Mouse (Mus musculus) limb, embryonic 14.5 days (tissue): ENCODE results near the gene Gm49711. TPM values are rescaled to one million over a fixed set of nuclear protein-coding genes. Genes with fewer than 3 reads are reported as not detected.

Experiments used
- ATAC-seq: fragments of 200-750 bp; cut with Nextera tagmentation; 2 replicates; pipeline ENCODE4 v1.8.0; 2017; ENCODE audit warnings: low read depth, moderate number of reproducible peaks, moderate TSS enrichment; ENCODE audit not compliant: low FRiP score
- DNase-seq: peaks from one replicate; pipeline ENCODE4 v3.0.0-alpha.2; 2015; ENCODE audit warnings: low spot score
- H3K27ac ChIP-seq: fragments of 300-500 bp; sonication (generic); replicated peaks from 2 replicates; pipeline ENCODE4 v1.5.1; 2014; ENCODE audit warnings: low read depth, mild to moderate bottlenecking, low read length, moderate library complexity, mixed read lengths
- H3K27me3 ChIP-seq: fragments of 300-500 bp; sonication (generic); 2 replicates; pipeline ENCODE4 v1.6.1; 2014; ENCODE audit warnings: low read length, mixed read lengths; ENCODE audit not compliant: control insufficient read depth, insufficient read depth
- H3K36me3 ChIP-seq: fragments of 300-500 bp; sonication (generic); 2 replicates; pipeline ENCODE4 v1.6.1; 2014; ENCODE audit warnings: mild to moderate bottlenecking, low read length, moderate library complexity, mixed read lengths; ENCODE audit not compliant: control insufficient read depth, insufficient read depth
- H3K4me1 ChIP-seq: fragments of 300-500 bp; sonication (generic); 2 replicates; pipeline ENCODE4 v1.6.1; 2014; ENCODE audit warnings: antibody characterized with exemption, low read length, mixed read lengths; ENCODE audit not compliant: control insufficient read depth, insufficient read depth
- H3K4me2 ChIP-seq: fragments of 300-500 bp; sonication (generic); replicated peaks from 2 replicates; pipeline ENCODE4 v1.6.1; 2014; ENCODE audit warnings: low read depth, mild to moderate bottlenecking, low read length, moderate library complexity; ENCODE audit not compliant: severe bottlenecking
- H3K4me3 ChIP-seq: fragments of 300-500 bp; sonication (generic); replicated peaks from 2 replicates; pipeline ENCODE4 v1.5.1; 2014; ENCODE audit warnings: low read length
- H3K9ac ChIP-seq: fragments of 300-500 bp; sonication (generic); 2 replicates; pipeline ENCODE4 v1.6.1; 2014; ENCODE audit warnings: mild to moderate bottlenecking, low read depth, low read length, moderate library complexity; ENCODE audit not compliant: severe bottlenecking
- H3K9me3 ChIP-seq: fragments of 300-500 bp; sonication (generic); 2 replicates; pipeline ENCODE4 v1.6.1; 2016; ENCODE audit warnings: low read length; ENCODE audit not compliant: control insufficient read depth
- POLR2A ChIP-seq: fragments of 200-500 bp; IDR thresholded peaks from 2 replicates; pipeline ENCODE4 v1.8.0; 2012; ENCODE audit warnings: inconsistent platforms, mild to moderate bottlenecking, moderate library complexity, borderline replicate concordance; ENCODE audit not compliant: insufficient read depth, insufficient read length; ENCODE audit errors: extremely low read depth
- WGBS: fragments of 180-500 bp; shearing (Covaris S2); extraction: QIAGEN DNeasy Blood & Tissue Kit; methylation state at CpG from one replicate; pipeline ENCODE4 v1.1.7; 2014; 5-methylcytosine and 5-hydroxymethylcytosine counted together
- polyA plus RNA-seq, 2 experiments: library from polyadenylated mRNA; depleted of rRNA in 1 of 2; stranded (reverse) in 1 of 2; unstranded in 1 of 2; fragments of >200 nt; fragmentation: Nextera tagmentation in 1 of 2; extraction: Ambion mirVana in 1 of 2; gene quantifications; 2 replicates each; pipeline versions ENCODE4 v1.2.1 to v1.2.3; 2012 to 2014

Gm49711 gene
- polyA plus RNA-seq, 2 experiments, result 0.24 TPM; not detected in 1

DNA sequence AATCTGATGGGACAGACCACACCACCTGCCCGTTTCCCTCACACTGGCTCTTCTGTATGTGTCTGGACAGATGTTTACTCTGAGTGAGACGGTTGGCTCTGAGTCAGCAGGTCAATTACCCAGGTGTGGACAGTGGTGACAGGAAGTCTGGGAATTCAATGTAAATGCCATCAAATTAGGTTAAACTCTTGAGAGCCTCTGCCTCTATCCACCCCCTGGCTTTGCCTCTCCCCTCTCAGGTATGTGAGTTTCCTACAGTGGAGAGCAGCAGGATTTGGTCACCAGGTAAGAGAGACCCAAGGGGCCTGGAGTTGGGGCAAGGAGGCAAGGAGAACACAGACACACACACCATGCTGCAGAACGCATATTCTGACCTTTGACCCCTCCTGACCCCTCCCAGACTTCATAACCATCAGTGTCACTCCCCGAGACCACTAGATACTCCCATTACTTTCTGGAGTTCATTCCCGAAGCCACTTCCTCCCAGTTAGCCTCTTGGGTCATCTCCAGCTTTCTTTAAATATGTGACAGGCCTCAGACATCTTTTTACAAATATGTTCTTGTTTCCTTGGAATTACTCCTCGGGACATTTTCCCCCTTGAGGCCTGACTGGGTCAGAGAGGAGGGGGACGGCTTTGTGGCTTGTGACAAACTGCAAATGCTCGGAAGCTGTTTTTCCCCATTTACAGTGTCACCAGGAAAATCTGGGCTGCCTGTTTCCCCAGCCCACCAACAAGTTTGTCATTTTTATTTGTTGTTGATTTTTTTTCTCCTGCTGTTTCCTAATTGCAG, 157.7 kb downstream of the Gm49711 start:
- 30% methylated on average over 8 of the region's 8 CpGs for WGBS
- Histone ChIP-seq H3K4me1 (peaks cover 10% of the 10 kb centered on the region), H3K4me3 (no peak overlapping the region), H3K27ac (no peak overlapping the region), H3K9me3 (no peaks in the 10 kb centered on the region), H3K27me3 (no peaks in the 10 kb centered on the region), H3K36me3 (no peaks in the 10 kb centered on the region), H3K4me2 (no peak overlapping the region), H3K9ac (no peak overlapping the region)
- ATAC-seq (no peak), DNase-seq (no peak)
- no peak for TF ChIP-seq POLR2A

DNA sequence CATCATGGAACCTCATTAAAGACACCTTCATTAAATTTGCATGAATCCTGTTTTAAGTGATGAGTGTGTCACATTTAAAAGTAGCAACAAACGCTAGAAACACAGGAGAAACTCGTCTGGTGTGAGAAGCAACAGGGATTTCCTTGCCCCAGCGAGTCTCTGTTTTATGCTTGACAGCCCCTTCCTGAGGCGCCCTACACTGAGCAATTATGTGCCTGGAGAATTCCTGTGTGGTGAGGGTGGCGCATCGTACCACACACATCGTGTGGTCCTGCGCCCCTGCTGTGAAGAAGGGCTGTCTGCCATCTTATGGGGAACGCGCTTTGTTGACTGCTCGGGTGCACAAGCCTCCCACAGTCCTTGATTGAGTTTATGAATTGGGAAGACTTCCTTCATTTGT, 162.6 kb downstream of the Gm49711 start:
- no peak overlapping the region for H3K27ac ChIP-seq
- 90% methylated on average over 11 of the region's 11 CpGs for WGBS
- DNase-seq (no peak), ATAC-seq (no peak)
- no peaks in the 10 kb centered on the region for H3K4me1 ChIP-seq
- no peak overlapping the region for H3K4me2 ChIP-seq
- no peak for TF ChIP-seq POLR2A
- H3K9ac ChIP-seq, result no peak overlapping the region
- H3K9me3 ChIP-seq, result no peaks in the 10 kb centered on the region
- H3K27me3 ChIP-seq, result no peaks in the 10 kb centered on the region
- H3K36me3 ChIP-seq, result no peaks in the 10 kb centered on the region
- H3K4me3 ChIP-seq, result no peak overlapping the region

DNA sequence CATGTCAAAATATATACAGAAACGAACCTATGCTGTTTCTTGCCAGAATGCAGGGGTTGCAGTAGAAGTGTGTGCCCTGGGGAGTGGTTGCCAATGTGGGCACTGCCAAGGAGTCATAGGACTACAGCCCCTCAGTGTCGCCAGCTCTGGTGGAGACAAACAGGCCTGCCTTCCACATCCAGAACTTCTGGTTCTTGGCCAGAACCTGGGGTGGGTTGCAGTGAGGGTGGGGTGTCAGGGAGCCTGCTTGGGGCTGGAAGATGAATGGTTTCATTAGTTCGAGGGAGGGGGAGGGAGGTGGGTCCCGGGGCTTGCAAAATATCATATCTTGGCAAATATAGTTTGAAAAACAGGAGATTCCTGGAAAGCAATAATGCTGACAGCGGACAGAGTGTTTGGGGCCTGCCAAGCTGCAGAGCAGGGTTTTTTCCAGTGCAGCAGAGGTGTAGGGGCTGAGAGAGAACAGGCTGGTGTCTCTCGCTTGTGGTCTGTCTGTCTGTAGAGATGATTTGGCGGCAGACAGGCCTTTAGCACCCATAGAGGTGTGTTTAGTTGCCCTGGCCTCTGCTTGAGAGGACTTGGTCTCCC, 170.3 kb downstream of the Gm49711 start:
- H3K27ac ChIP-seq, result no peak overlapping the region
- ATAC-seq, result no peak
- H3K4me1 ChIP-seq, result peaks cover 20% of the 10 kb centered on the region
- 66% methylated on average over 7 of the region's 7 CpGs for WGBS
- DNase-seq, result no peak
- H3K27me3 ChIP-seq, result no peaks in the 10 kb centered on the region
- H3K4me2 ChIP-seq, result no peak overlapping the region
- no peaks in the 10 kb centered on the region for H3K9me3 ChIP-seq
- H3K9ac ChIP-seq, result no peak overlapping the region
- no peak for TF ChIP-seq POLR2A
- H3K4me3 ChIP-seq, result no peak overlapping the region
- H3K36me3 ChIP-seq, result no peaks in the 10 kb centered on the region

DNA sequence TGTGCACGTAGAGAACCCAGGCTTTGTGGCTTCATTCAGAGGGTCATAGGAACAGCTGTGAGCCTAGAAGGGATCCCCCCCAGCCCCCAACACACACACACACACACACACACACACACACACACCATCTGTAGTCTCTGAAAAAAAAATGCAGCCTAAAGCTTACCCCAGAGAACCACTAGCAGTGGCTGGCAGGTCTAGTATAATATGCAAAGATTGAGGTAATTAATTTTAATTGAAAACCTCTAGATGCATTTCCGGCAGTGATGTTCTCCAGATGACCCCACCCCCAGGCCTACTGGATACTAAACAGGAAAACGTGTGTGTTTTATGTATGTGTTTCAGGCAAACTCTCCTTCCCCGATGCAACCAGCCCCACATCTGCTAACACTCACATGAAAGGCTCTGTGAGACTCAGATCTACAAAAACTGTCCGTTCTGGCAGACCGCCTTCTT, 172.4 kb downstream of the Gm49711 start:
- DNase-seq, result peak; percentile 83
- 19% methylated on average over 6 of the region's 6 CpGs for WGBS
- no peaks in the 10 kb centered on the region for H3K27me3 ChIP-seq
- H3K9ac ChIP-seq, result no peak overlapping the region
- H3K4me2 ChIP-seq, result no peak overlapping the region; the same call in 1 of the 2 replicates
- no peak for TF ChIP-seq POLR2A
- no peak overlapping the region for H3K4me3 ChIP-seq
- peak overlapping the region; percentile 34 for H3K27ac ChIP-seq
- peaks cover 20% of the 10 kb centered on the region for H3K4me1 ChIP-seq
- ATAC-seq, result peak; percentile 90
- H3K36me3 ChIP-seq, result no peaks in the 10 kb centered on the region
- H3K9me3 ChIP-seq, result no peaks in the 10 kb centered on the region

DNA sequence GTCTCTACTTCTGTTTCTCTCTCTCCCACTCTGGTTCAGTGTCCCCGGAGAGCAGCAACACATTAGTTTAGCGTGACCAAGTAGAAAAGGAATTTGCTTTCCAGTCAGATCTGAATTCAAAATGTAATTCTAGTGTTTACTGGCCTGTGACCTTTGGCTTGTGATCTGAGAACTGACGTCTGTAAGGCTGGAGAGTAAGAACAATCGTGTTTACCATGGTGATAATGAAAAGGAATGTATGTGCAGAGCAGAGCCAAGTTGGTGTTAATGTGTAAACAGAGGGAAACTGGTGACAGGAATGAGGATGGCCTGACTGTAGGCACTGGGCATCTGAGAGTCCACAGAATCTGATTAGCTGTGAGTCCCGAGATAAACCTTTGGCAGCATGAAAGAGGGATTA, 176.4 kb downstream of the Gm49711 start:
- ATAC-seq, result no peak
- Histone ChIP-seq H3K27me3 (no peaks in the 10 kb centered on the region), H3K4me3 (no peak overlapping the region), H3K4me2 (no peak overlapping the region), H3K27ac (no peak overlapping the region), H3K9ac (no peak overlapping the region), H3K36me3 (no peaks in the 10 kb centered on the region), H3K4me1 (peaks cover 16% of the 10 kb centered on the region), H3K9me3 (no peaks in the 10 kb centered on the region)
- TF ChIP-seq POLR2A, result no peak
- no peak for DNase-seq
- whole genome bisulfite sequencing, result 38% methylated on average over 5 of the region's 5 CpGs
